Mouse (Mus musculus) olfactory bulb, adult 2 months (tissue): Measurements from ENCODE around the gene Anapc2.

ENCODE experiments used
- CTCF ChIP-seq: fragments of 200-500 bp; IDR thresholded peaks from 2 replicates; pipeline ENCODE4 v1.5.1; 2012; ENCODE audit warnings: low read depth, mild to moderate bottlenecking, low read length, moderate library complexity; ENCODE audit not compliant: insufficient read depth
- POLR2A ChIP-seq: fragments of 200-500 bp; IDR thresholded peaks from 2 replicates; pipeline ENCODE4 v1.6.1; 2012; ENCODE audit warnings: mild to moderate bottlenecking, low read depth, low read length, moderate library complexity; ENCODE audit not compliant: insufficient read depth

GRCm38 (mm10) chr2:25303931-25304656 lies 31.8 kb downstream of the Anapc2 start:
- no peak for TF ChIP-seq POLR2A
- TF ChIP-seq CTCF: no peak
